Mouse (Mus musculus): ENCODE data around the gene Tmem235. TPM values are rescaled to one million over a fixed set of nuclear protein-coding genes. Genes with fewer than 3 reads are reported as not detected.

The Tmem235 gene
- polyA plus RNA-seq, 1 experiment, result not detected

GRCm38 (mm10) chr11:117852875-117853274 is 7.7 kb upstream of the Tmem235 start:
- Histone ChIP-seq H3K9me3 (replicated peaks; ENCODE audit: control insufficient read depth, insufficient read depth, low read length, poor library complexity, severe bottlenecking) (no peaks in the 10 kb centered on the region), H3K27me3 (ENCODE audit: control insufficient read depth, insufficient read depth, low read length, poor library complexity, severe bottlenecking) (no peaks in the 10 kb centered on the region), H3K4me1 (ENCODE audit: control insufficient read depth, insufficient read depth, low read length) (no peaks in the 10 kb centered on the region), H3K27ac (ENCODE audit: insufficient read depth, low read length) (no peak overlapping the region), H3K9ac (ENCODE audit: low read depth, poor library complexity, severe bottlenecking) (no peak overlapping the region), H3K4me3 (ENCODE audit: low read depth, low read length) (no peak overlapping the region), H3K36me3 (ENCODE audit: control insufficient read depth, insufficient read depth, low read length, poor library complexity, severe bottlenecking) (peaks cover 46% of the 10 kb centered on the region)
- TF ChIP-seq CTCF (IDR thresholded peaks at IDR 0.05; ENCODE audit: low read depth, low read length) (no peak), EP300 (IDR thresholded peaks at IDR 0.05; ENCODE audit: insufficient read depth, low read depth, low read length) (no peak), POLR2A (IDR thresholded peaks at IDR 0.05; ENCODE audit: insufficient read depth, low read length) (no peak)

GRCm38 (mm10) chr11:117854241-117854640 is 6.3 kb upstream of the Tmem235 start:
- no peak overlapping the region for H3K4me3 ChIP-seq (ENCODE audit: low read depth, low read length)
- peaks cover 46% of the 10 kb centered on the region for H3K36me3 ChIP-seq (ENCODE audit: control insufficient read depth, insufficient read depth, low read length, poor library complexity, severe bottlenecking)
- H3K27ac ChIP-seq (ENCODE audit: insufficient read depth, low read length), result no peak overlapping the region
- H3K9me3 ChIP-seq (replicated peaks; ENCODE audit: control insufficient read depth, insufficient read depth, low read length, poor library complexity, severe bottlenecking), result no peaks in the 10 kb centered on the region
- no peaks in the 10 kb centered on the region for H3K4me1 ChIP-seq (ENCODE audit: control insufficient read depth, insufficient read depth, low read length)
- H3K27me3 ChIP-seq (ENCODE audit: control insufficient read depth, insufficient read depth, low read length, poor library complexity, severe bottlenecking), result no peaks in the 10 kb centered on the region
- TF ChIP-seq POLR2A (IDR thresholded peaks at IDR 0.05; ENCODE audit: insufficient read depth, low read length), result no peak
- no peak for TF ChIP-seq EP300 (IDR thresholded peaks at IDR 0.05; ENCODE audit: insufficient read depth, low read depth, low read length)
- TF ChIP-seq CTCF (IDR thresholded peaks at IDR 0.05; ENCODE audit: low read depth, low read length), result no peak
- H3K9ac ChIP-seq (ENCODE audit: low read depth, poor library complexity, severe bottlenecking), result no peak overlapping the region

GRCm38 (mm10) chr11:117855360-117855759 is 5.2 kb upstream of the Tmem235 start:
- no peaks in the 10 kb centered on the region for H3K4me1 ChIP-seq (ENCODE audit: control insufficient read depth, insufficient read depth, low read length)

GRCm38 (mm10) chr11:117855975-117856374 is 4.6 kb upstream of the Tmem235 start:
- Histone ChIP-seq H3K4me3 (ENCODE audit: low read depth, low read length) (no peak overlapping the region), H3K4me1 (ENCODE audit: control insufficient read depth, insufficient read depth, low read length) (no peaks in the 10 kb centered on the region), H3K27ac (ENCODE audit: insufficient read depth, low read length) (peak overlapping the region; percentile 40; the same call in 1 of the 2 replicates), H3K36me3 (ENCODE audit: control insufficient read depth, insufficient read depth, low read length, poor library complexity, severe bottlenecking) (peaks cover 44% of the 10 kb centered on the region), H3K9me3 (replicated peaks; ENCODE audit: control insufficient read depth, insufficient read depth, low read length, poor library complexity, severe bottlenecking) (no peaks in the 10 kb centered on the region), H3K9ac (ENCODE audit: low read depth, poor library complexity, severe bottlenecking) (no peak overlapping the region), H3K27me3 (ENCODE audit: control insufficient read depth, insufficient read depth, low read length, poor library complexity, severe bottlenecking) (no peaks in the 10 kb centered on the region)
- TF ChIP-seq EP300 (IDR thresholded peaks at IDR 0.05; ENCODE audit: insufficient read depth, low read depth, low read length) (no peak), CTCF (IDR thresholded peaks at IDR 0.05; ENCODE audit: low read depth, low read length) (no peak), POLR2A (IDR thresholded peaks at IDR 0.05; ENCODE audit: insufficient read depth, low read length) (no peak)

More at GRCm38 (mm10) chr11:117855360-117855759, 5.2 kb upstream of the Tmem235 start:
- Histone ChIP-seq H3K9me3 (replicated peaks; ENCODE audit: control insufficient read depth, insufficient read depth, low read length, poor library complexity, severe bottlenecking) (no peaks in the 10 kb centered on the region), H3K9ac (ENCODE audit: low read depth, poor library complexity, severe bottlenecking) (no peak overlapping the region), H3K36me3 (ENCODE audit: control insufficient read depth, insufficient read depth, low read length, poor library complexity, severe bottlenecking) (peaks cover 46% of the 10 kb centered on the region), H3K27me3 (ENCODE audit: control insufficient read depth, insufficient read depth, low read length, poor library complexity, severe bottlenecking) (no peaks in the 10 kb centered on the region), H3K4me3 (ENCODE audit: low read depth, low read length) (no peak overlapping the region), H3K27ac (ENCODE audit: insufficient read depth, low read length) (no peak overlapping the region)
- TF ChIP-seq POLR2A (IDR thresholded peaks at IDR 0.05; ENCODE audit: insufficient read depth, low read length), result no peak
- no peak for TF ChIP-seq CTCF (IDR thresholded peaks at IDR 0.05; ENCODE audit: low read depth, low read length)
- no peak for TF ChIP-seq EP300 (IDR thresholded peaks at IDR 0.05; ENCODE audit: insufficient read depth, low read depth, low read length)

GRCm38 (mm10) chr11:117857462-117857861 is 3.1 kb upstream of the Tmem235 start:
- Histone ChIP-seq H3K27me3 (ENCODE audit: control insufficient read depth, insufficient read depth, low read length, poor library complexity, severe bottlenecking) (no peaks in the 10 kb centered on the region), H3K9me3 (replicated peaks; ENCODE audit: control insufficient read depth, insufficient read depth, low read length, poor library complexity, severe bottlenecking) (no peaks in the 10 kb centered on the region), H3K36me3 (ENCODE audit: control insufficient read depth, insufficient read depth, low read length, poor library complexity, severe bottlenecking) (peaks cover 41% of the 10 kb centered on the region), H3K4me3 (ENCODE audit: low read depth, low read length) (no peak overlapping the region), H3K4me1 (ENCODE audit: control insufficient read depth, insufficient read depth, low read length) (no peaks in the 10 kb centered on the region), H3K27ac (ENCODE audit: insufficient read depth, low read length) (0 out of 2 replicates have a peak overlapping the region, but pooled peaks have one; percentile 2), H3K9ac (ENCODE audit: low read depth, poor library complexity, severe bottlenecking) (no peak overlapping the region)
- TF ChIP-seq POLR2A (IDR thresholded peaks at IDR 0.05; ENCODE audit: insufficient read depth, low read length) (peak; percentile 22), EP300 (IDR thresholded peaks at IDR 0.05; ENCODE audit: insufficient read depth, low read depth, low read length) (no peak)

GRCm38 (mm10) chr11:117858392-117858791 is 2.2 kb upstream of the Tmem235 start:
- H3K4me1 ChIP-seq (ENCODE audit: control insufficient read depth, insufficient read depth, low read length), result peaks cover 4% of the 10 kb centered on the region
- no peaks in the 10 kb centered on the region for H3K9me3 ChIP-seq (replicated peaks; ENCODE audit: control insufficient read depth, insufficient read depth, low read length, poor library complexity, severe bottlenecking)
- no peaks in the 10 kb centered on the region for H3K27me3 ChIP-seq (ENCODE audit: control insufficient read depth, insufficient read depth, low read length, poor library complexity, severe bottlenecking)
- no peak overlapping the region for H3K9ac ChIP-seq (ENCODE audit: low read depth, poor library complexity, severe bottlenecking)
- H3K4me3 ChIP-seq (ENCODE audit: low read depth, low read length), result no peak overlapping the region
- no peak overlapping the region for H3K27ac ChIP-seq (ENCODE audit: insufficient read depth, low read length)
- no peak for TF ChIP-seq EP300 (IDR thresholded peaks at IDR 0.05; ENCODE audit: insufficient read depth, low read depth, low read length)
- TF ChIP-seq POLR2A (IDR thresholded peaks at IDR 0.05; ENCODE audit: insufficient read depth, low read length), result no peak
- no peak for TF ChIP-seq CTCF (IDR thresholded peaks at IDR 0.05; ENCODE audit: low read depth, low read length)
- peaks cover 32% of the 10 kb centered on the region for H3K36me3 ChIP-seq (ENCODE audit: control insufficient read depth, insufficient read depth, low read length, poor library complexity, severe bottlenecking)

Data from ES-Bruce4 (cell line).